Mouse (Mus musculus) testis, postnatal 14 days (tissue): ENCODE data around the gene Mdh1.
"Not testable (repeated sequence)": the region's sequence is repeated elsewhere in the genome, so short reads cannot be mapped to it uniquely, and the experiment has no call there.

ENCODE experiments used
- DNase-seq: peaks from one replicate; pipeline ENCODE4 v3.0.0; 2021; ENCODE audit warnings: low spot score

Gene Mdh1

GRCm38 (mm10) chr11:21545951-21546350 lies 26.2 kb downstream of the Mdh1 start:
- DNase-seq = no peak

GRCm38 (mm10) chr11:21545021-21545420 lies 27.1 kb downstream of the Mdh1 start:
- DNase-seq = no peak

GRCm38 (mm10) chr11:21542731-21543130 lies 29.4 kb downstream of the Mdh1 start:
- no peak for DNase-seq

GRCm38 (mm10) chr11:21540622-21541021 lies 31.5 kb downstream of the Mdh1 start:
- DNase-seq = no peak

- no peak for DNase-seq
Observed at GRCm38 (mm10) chr11:21540072-21540471, 32.1 kb downstream of the Mdh1 start.

GRCm38 (mm10) chr11:21530856-21531255 lies 41.3 kb downstream of the Mdh1 start:
- not testable (repeated sequence) for DNase-seq

GRCm38 (mm10) chr11:21528676-21529394 lies 43.3 kb downstream of the Mdh1 start:
- DNase-seq = no peak

- DNase-seq = no peak
Observed at GRCm38 (mm10) chr11:21517726-21518125, 54.4 kb downstream of the Mdh1 start.

GRCm38 (mm10) chr11:21516396-21516795 lies 55.8 kb downstream of the Mdh1 start:
- DNase-seq = not testable (repeated sequence)

- not testable (repeated sequence) for DNase-seq
Observed at GRCm38 (mm10) chr11:21510577-21510976, 61.6 kb downstream of the Mdh1 start.

- DNase-seq = not testable (repeated sequence)
Observed at GRCm38 (mm10) chr11:21508713-21509112, 63.5 kb downstream of the Mdh1 start.

- DNase-seq = not testable (repeated sequence)
Observed at GRCm38 (mm10) chr11:21507073-21507472, 65.1 kb downstream of the Mdh1 start.
